Mouse (Mus musculus) layer of hippocampus, adult 18-20 months (tissue): ENCODE measurements around the gene Tsnax. TPM values are rescaled to one million over a fixed set of nuclear protein-coding genes. Genes with fewer than 3 reads are reported as not detected.

Source experiments
- DNase-seq, 2 experiments: peaks; one replicate each; pipeline ENCODE4 v3.0.0; 2022; ENCODE audit warnings: low spot score in 2 of 2
- long read RNA-seq: library from polyadenylated mRNA; stranded (forward); transcript quantifications from one replicate; pipeline ENCODE4 v2.0.0, GENCODE M21; 2021
- total RNA-seq, 2 experiments: library from RNA; stranded (reverse); gene quantifications; 2 replicates each; pipeline ENCODE4 v1.2.3; 2021

The Tsnax gene
- total RNA-seq, result 100 to 1,000 TPM; 160 to 161 TPM
- long read RNA-seq, transcript Tsnax-201 (6 exons, 2,391 nt), result major isoform, 342 of 374 reads
- long read RNA-seq, partial matches to known transcripts, result 10 of 374 reads
- long read RNA-seq, other reads (novel, unspliced or antisense), result 21 of 374 reads

DNA sequence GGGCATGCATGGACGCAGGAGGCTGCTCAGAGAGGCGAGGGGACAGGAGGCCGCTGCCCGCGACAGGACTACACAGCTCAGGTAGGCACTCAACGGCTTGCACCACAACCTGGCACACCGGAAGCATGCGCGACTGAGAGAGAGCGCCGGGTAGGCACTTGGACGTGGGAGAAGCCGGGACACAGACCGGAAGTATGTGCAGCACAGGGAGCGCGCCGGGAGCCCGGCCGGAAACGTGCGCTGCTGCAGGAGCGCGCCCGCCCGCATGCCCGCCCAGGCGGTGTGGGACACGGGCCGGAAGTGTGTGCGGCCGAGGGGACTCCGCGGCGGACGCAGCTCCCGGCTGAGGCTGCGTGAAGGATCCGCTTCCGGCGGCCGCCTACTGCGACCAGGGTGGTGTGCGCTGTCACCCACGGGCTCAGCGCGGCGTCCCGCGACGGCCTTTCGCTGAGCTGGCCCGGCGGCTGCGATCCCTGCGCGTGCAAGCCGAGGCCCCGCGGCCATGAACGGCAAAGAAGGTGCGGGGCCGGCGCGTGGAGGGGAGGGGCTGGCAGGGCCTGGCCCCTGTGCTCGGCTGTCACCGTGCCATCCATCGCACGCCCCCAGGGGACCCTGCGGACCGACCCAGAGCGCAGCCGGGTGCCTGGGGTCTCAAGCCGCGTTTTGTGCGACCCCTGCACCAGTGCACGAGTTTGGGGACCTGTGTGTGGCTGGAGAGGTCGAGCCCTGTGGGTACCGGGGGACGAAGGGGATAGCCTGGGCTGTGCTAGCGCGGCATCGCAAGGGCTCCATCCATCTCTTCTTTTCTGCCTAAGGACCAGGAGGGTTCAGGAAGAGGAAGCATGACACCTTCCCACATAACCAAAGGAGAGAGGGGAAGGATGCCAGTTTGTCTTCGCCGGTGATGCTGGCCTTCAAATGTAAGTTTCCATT lies at the start of gene Tsnax:
Gene Tsnax (plus strand): TSS at position 303 of the 933 bp plus-strand sequence.
- DNase-seq, result peak; percentile 93 to 96

DNA sequence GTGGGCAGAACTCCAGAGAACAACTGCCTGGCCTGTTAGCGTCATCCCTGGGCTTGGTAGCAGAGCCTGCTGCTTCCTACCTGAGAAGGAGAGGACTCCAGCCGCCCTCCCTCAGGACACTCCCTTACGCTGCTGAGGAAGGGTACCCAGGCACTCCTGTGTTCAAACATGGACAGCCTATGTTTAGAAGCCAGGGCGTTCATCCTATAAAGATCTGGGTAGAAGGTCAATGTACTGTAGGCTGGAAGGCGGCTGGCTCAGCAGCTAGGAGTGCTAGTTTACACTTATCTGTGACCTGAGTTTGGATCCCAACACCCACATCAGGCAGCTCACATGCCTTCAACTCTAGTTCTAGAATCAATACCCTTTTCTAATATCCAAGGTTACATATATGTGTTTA lies 49.6 kb upstream of the Tsnax start:
- no peak for DNase-seq

DNA sequence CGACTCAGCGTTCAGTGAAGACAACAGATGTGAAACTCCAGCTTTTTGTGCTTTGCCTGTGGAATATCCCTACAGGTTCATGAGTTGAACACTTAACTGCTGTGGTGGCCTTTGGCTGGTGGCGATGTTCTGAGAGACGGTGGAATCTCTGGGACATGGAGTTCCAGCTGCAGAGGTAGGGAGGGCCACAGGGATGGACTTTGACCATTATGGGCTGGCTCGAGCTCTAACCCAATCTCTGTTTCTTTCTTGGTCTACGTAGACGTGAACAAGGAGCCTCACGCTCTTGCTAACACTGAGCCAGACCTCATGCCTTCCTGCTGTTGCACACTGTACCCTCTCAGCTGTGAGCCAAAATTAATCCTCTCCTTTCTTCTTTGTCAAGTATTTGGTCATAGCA lies 47.8 kb upstream of the Tsnax start:
- DNase-seq, result no peak

DNA sequence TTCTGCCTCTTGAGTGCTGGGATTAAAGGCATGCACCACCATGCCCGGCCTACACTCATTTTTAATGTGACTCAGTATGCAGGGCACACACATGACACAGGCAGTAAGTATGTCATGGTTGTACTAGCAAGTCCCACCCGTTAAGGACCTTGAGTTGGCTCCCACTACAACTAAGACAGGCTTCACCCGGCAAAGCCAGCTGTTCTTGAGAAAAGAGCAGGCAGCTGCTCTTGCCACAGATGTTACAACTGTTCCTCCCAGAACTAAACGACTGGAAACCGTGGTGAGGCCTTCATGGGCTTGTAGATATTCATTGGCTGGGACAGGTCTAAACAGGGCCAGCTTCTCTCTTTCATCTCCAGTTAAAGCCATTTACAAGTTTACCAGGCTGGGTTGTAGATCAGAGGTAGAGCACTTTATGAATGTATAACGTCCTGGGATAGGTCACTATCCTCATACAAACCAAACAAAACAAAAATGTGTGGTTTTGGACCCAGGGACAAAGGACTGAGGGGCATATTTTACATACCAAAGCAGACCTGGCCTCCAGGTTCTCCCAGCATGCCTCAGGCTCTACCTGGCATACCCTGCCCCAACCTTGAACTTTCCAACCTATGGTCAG lies 42.4 kb upstream of the Tsnax start:
- no peak for DNase-seq

DNA sequence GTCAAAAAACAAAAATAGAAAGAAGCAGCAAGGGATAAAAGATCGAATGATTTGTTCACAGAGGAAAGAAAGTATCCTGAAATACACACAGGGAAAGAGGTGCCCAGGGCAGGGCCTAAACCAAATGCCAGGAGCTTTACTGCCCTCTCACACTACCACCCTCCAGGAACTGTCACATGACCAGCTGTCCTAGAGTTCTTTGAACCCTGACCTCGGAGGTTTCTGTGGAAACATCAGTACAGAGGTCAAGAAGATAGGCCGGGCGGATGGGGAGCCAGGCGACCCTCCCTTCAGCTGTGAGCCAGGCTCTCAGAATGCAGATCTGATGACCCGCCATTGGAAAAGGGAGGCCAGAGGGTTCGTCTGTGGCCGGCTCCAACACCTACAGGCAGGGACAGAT lies 39.6 kb upstream of the Tsnax start:
- no peak for DNase-seq

DNA sequence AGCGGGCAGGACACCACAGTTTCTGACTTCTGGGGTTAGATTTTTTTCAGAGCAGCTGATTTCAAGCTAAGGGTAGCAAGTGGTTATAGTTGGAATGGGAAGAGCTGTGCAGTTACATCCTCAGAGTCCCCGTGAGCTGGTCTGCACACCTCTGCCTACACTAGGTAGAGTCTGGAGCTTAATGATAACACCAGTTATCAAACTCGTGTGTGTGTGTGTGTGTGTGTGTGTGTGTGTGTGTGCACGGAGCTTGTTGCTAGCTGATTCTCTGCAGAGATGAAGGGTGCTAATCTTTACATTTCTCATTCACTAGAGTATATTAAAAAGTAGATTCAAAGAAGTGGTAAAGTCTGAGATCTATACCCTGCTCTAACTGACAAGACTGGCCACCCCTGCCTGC lies 38.5 kb upstream of the Tsnax start:
- DNase-seq, result no peak

DNA sequence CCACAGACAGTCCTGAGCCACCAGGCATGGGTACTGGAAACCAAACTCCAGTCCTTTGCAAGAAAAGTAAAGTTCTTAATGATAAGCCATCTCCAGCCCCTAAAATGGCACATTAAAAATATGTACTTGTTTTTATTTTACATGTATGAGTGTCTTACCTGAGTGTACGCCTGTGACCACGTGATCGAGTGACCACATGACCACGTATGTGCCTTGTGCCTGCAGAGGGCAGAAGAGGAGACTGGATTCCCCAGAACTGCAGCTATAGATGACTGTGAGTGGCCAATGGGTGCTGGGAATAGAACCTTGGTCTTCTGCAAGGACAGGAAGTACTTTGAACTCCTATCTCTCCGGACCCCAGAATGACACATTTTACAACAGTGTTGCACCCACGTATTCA lies 36.6 kb upstream of the Tsnax start:
- no peak for DNase-seq

DNA sequence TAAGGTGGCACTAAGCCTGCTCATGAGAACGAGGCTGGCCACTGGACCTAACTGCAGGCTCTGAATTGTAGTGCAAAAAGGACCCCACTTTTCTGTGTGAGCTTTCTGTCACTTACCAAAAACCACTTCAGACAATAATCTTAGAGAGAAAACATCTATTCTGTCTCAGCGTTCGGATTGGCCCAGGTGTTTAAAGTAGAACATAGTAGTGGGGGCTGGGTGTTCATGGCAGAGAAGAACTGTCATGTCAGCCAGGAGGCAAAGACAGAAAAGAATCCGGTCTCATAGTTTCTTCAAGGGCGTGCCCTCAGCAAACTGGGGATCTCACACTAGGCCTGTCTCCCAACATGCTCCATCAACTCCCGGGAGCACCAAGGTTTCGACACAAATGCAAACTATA lies 34.8 kb upstream of the Tsnax start:
- no peak for DNase-seq

DNA sequence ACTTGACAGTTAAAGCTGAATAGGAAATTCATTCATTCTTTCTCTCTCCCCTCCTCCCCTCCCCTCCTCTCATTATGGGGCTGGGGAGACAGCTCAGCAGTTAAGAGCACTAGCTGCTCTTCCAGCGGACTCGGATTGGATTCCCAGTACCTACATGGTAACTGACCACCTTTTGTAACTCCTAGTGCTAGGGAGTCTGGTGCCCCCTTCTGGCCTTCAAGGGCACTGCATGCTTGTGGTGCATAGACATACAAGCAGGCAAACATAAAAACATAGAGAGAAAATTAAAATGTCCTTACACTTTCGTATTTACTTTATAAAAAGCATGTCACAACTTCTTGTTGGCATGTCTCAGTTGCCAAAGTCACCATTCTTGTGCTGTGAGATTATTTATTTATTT lies 32.8 kb upstream of the Tsnax start:
- DNase-seq, result no peak

DNA sequence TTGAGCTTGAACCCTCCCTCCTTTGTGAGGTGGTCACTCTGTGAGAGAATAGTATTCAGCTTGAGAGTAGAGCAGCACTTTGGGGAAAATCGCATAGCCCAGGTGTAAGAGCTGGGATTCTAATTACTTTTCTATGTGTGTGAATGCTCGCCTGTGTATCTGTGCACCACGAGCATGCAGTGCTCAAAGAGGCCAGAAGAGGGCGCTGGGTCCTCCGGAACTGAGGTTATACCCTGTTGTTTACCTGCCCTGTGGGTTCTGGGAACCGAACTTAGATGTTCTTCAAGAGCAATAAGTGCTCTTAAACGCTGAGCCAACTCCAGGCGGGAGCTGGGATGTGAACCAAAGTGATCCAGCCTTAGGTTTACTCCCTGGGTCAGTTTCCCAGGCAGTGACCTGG lies 32.0 kb upstream of the Tsnax start:
- no peak for DNase-seq

DNA sequence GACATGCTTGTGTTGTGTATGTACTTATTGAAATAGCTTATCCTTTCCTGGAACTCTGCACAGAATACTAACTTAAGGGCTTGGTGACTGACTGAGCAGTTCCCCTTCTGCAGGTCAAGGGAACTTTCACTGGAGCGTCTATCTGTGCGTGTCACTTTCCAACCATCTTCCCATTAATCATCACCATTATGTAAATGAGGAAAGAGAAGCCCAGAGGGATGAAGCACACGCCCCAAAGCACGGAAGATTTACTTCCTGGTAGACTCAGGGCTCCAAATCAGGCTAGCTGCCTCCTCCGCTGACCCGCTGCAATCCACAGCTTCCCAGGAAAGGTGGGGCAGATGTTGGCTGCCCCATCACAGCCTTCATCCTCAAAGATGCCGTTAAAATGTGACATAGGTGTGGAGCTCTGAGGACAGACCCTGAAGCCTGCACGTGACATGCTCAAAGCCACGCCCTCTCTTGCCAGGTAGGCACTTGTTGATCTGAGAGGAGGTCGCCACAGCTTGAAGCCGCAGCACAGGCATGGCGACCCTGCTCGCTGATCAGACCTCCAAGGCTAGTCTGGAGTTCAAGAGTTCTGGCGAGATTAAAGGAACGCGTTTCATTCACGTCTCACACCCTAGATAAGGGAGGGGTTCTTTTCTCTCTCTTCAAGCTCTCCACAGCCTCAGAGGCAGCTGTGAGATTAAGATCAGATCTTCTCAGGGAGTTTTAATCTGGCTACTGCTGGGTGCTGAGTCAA lies 21.7 kb upstream of the Tsnax start:
- no peak for DNase-seq

DNA sequence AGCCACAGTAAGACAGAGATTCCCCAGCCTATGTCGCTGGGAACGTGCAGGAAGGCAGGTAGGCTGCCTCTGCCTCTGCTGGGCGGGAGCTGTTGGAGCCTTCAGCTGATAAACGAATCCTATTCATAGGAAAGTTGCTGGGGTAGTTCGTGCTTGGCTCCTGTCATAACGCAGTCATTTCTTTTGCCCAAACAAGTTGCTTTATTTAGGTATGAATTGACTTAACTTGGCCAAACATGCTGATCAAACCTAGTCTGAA lies 21.2 kb upstream of the Tsnax start:
- no peak for DNase-seq

DNA sequence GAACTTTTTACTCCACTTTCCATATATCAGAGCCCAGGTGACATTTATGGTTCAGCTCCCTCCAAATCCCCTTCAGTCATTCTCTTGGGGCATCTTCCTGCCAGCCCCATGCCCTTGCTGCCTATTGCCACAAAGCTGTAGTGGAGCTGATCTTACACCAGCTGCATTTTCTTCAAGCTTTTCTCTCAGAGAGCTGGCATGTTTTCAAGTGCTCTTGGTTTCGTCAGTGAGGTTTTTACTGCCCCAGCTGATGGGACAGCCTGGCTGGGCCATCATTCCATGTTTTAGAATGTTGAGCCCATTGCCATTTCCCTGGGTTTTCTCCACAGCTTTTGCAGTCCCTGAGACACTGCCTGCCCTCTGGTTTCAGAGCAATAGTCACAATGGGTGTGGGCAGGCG lies 17.0 kb upstream of the Tsnax start:
- DNase-seq, result no peak

DNA sequence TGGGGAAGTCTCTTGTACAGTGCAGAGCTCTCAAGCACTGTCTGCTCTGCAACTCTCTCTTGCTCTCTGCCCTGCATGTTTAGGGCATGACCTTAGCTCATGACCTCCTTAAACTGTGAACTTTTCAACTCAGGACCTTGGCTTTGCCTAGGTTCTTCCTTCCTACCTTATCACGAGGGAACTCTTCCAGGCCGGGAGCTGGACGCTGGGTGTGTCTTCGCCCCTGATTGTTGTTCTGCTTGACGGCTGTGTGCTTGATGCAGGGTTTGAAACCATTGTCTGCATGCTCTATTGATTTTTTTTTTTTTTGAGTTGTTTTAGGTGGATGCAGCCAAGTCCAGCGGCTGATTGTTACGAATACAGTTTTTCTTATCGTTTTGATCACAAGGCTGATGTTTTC lies 11.3 kb downstream of the Tsnax start:
- no peak for DNase-seq

DNA sequence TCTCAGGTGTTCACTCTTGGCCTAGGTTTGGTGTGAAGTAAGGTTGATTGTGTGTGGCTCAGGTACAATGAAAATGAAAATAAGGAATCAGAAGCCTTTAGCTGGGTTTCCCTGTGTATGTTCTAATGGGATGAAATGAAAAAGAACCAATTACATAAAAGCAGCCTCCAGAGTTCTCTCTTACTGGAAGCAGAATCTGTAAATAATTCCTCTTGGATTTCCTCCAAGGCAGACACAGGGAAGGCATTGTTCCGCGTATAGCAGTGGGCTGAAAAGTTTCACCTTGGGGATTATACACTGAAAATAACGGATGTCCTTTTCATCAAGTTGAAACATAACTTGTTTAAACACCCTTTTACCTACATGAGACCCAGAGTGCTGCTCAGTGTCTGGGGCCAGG lies 14.4 kb downstream of the Tsnax start:
- peak in 1 of 2 experiments; percentile 31 for DNase-seq

DNA sequence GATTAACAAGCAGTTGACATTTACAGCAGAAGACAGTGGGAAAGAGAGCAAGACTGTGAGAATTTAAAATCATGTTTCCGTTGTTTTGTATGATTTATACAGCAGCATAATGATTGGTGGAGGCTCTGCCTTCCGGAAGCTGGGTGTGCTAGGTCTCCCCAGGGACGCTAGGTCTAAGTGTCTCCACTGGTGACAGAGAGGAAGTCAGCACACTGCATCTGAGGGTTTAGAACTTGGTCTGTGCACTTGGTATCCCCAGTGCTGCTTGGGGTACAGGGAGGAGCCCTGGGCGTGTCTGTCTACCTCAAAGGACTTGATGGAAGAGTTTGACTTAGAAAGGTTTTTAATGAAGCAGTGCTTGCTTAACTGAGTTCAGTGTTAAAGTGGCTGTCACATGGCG lies 16.0 kb downstream of the Tsnax start:
- DNase-seq, result no peak

DNA sequence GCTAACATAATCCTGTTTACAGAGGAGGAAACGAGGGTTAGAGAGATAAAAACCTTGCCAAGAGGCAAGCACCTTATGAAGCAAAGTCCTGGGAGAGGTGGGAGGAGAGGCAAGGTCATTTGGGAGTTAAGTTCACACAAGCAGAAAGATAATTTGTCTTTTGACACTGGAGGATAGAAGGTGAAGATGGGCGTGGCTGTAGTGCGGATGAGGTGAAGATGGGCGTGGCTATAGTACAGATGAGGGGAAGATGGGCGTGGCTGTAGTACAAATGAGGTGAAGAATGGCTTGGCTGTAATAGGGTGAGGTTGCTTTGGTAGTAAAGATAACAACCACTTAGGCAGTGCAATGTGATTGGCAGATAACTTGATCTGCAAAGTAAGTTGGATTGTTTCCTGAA lies 18.5 kb downstream of the Tsnax start:
- DNase-seq, result no peak

DNA sequence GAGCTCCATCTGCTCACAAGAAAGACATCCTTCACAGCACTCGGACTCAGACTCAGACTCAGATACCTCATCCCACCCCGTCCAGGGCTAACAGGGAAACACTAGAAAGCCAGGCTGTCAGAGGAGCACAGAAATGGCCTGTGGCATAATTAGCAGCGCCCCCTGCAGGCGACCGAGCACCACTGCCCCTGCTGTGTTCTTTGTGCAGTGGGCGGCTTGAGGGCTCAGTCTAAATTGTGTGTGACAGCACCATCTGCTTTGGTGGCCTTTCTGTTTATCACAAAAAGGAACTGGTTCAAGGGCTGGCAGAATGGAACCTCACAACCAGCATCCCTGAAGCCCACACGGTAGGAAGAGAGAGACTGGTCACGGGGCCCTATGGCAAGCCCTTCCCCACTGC lies 21.9 kb downstream of the Tsnax start:
- peak; percentile 62 to 75 for DNase-seq

DNA sequence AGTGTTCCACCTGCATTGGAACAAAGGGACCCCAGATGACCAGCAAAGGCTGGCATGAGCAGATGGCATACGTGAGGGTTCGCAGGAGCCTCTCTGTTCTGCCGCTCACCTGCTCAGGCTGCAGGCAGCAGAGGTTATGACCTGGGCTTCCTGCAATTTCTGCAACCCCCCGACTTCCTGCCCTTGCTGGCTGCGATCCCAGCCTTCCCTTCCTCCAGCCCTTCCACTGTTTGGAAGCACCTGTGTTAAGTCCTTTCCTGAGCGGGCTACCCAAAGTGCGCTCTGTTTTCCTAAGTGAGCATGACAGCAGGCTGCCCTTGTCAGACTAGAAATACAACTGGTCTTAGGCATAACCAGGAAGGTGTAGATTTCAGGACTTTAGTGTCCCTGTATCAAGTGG lies 24.3 kb downstream of the Tsnax start:
- DNase-seq, result no peak

DNA sequence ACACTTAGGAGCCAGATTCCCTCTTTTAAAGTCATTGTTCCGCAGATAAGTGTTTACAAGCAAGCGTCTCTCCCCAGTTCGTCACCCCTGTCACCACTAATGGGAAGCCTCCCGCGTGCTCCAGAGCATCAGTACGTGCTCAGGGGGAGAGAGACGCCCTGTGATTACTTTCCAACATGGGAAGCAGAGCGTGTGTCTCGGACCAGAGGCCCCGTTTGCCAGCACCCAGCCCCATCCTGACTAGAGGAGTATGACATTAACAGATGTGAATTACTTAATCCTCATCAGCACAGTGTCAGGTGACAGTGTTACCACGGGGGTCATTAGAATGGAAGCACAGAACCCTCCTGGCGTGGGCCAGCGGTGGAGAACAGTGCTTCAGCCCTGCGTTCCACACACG lies 25.9 kb downstream of the Tsnax start:
- DNase-seq, result no peak

DNA sequence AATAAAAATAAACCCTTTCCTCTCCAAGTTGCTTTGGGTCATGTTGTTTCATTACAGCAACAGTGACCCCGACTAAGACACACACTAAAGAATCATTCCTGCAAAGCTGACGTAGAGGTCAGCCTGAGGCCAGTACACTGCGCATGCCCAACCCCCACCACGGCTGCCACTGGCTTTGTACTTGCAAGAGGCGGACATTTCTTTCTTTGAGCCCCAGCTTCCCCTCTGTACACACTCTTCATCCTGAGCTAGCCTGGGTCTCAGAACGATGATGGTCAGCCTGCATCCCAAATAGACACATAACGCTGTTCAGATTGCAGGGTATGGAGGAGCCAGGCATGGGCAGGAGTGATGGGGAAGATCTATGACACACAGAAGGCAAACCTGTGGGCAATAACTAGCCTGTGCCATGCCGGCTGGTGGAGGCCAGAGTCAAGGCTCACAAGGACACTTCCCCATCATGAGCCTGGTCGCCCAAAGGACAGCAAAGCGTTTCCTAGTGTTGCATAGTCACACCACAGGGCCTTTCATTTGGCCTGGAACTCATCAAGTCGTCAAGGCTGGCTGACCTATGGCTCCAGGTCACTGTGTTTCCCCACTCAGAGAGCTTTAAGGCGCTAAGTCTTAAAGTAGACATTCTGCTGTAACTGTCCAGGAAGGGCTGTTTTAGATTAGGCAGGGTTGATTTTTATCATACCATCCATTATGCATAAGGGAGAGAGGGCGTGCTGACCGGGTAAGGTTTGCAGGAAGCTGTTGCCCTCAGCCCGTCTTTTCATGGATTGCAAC lies 28.0 kb downstream of the Tsnax start:
- DNase-seq, result no peak
